Mouse (Mus musculus) c-Kit-positive CD71-positive TER-119-positive erythroid progenitor cells, embryonic 14.5 days (primary cell): ENCODE results near the gene Armc7.

Source experiments
- DNase-seq: peaks from one replicate; pipeline ENCODE4 v3.0.0-alpha.2; 2013; ENCODE audit warnings: low spot score

The Armc7 gene

GRCm38 (mm10) chr11:115534759-115535371 is 59.4 kb downstream of the Armc7 start:
- DNase-seq = peak; percentile 27

GRCm38 (mm10) chr11:115535401-115536037 is 60.1 kb downstream of the Armc7 start:
- DNase-seq = peak; percentile 41

DNA sequence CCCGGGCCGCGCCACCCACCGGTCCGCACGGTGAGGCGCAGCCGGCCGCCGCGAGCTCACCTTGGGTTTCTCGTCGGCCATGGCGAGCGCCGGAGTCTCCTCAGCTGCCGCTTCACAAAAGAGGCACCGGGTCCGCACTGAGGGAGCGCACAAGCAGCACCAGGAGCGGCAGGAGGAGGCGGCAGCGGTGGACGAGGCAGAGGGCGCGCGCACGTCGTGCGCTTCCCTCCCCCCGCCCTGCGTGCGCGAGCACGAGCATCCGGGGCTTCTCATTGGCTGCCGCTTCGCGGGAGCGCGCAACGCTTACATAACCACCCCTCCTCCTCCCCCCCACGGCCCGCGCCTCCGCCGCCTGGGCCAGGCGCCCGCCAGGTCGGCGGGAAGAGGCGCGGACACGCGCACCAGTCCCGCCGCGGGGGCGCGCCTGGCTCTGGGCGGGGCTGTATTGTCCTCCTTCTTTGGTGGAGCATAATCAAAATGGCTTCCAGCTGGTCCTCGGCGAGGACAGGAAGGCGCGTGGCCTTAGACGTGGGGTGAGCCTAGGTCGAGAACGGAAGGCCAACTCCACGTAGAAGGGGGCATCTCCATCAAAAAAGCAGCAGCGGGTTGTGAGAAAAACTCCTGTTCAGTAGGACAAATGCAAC is 60.7 kb downstream of the Armc7 start, which contains the start of gene Sumo2:
Gene Sumo2, minus strand, starts transcription at position 239 of the 644 bp plus-strand sequence.
- peak; percentile 98 for DNase-seq

GRCm38 (mm10) chr11:115536856-115537568 is 61.5 kb downstream of the Armc7 start:
- DNase-seq = no peak

- DNase-seq = no peak
Measured at GRCm38 (mm10) chr11:115538045-115538444, 62.6 kb downstream of the Armc7 start.
